Mouse (Mus musculus) hindbrain, embryonic 14.5 days (tissue): ENCODE data around the gene Nenf. TPM values are rescaled to one million over a fixed set of nuclear protein-coding genes. Genes with fewer than 3 reads are reported as not detected.

ENCODE experiments used
- ATAC-seq: fragments of 200-750 bp; cut with Nextera tagmentation; 2 replicates; pipeline ENCODE4 v1.8.0; 2017; ENCODE audit warnings: moderate number of reproducible peaks, mild to moderate bottlenecking, moderate TSS enrichment, moderate library complexity; ENCODE audit not compliant: low FRiP score
- DNase-seq: peaks from one replicate; pipeline ENCODE4 v3.0.0-alpha.2; 2015; ENCODE audit warnings: low spot score
- H3K27ac ChIP-seq: fragments of 300-500 bp; sonication (generic); 2 replicates; pipeline ENCODE4 v1.5.1; 2014; ENCODE audit warnings: mild to moderate bottlenecking, moderate library complexity
- H3K27me3 ChIP-seq: fragments of 300-500 bp; sonication (generic); 2 replicates; pipeline ENCODE4 v1.6.1; 2014; ENCODE audit warnings: mild to moderate bottlenecking, low read length, mixed read lengths; ENCODE audit not compliant: control insufficient read depth, insufficient read depth
- H3K36me3 ChIP-seq: fragments of 300-500 bp; sonication (generic); replicated peaks from 2 replicates; pipeline ENCODE4 v1.6.1; 2014; ENCODE audit not compliant: control insufficient read depth, insufficient read depth
- H3K4me1 ChIP-seq: fragments of 300-500 bp; sonication (generic); replicated peaks from 2 replicates; pipeline ENCODE4 v1.6.1; 2014; ENCODE audit warnings: antibody characterized with exemption, low read length, mixed read lengths; ENCODE audit not compliant: control insufficient read depth, insufficient read depth
- H3K4me2 ChIP-seq: fragments of 300-500 bp; sonication (generic); replicated peaks from 2 replicates; pipeline ENCODE4 v1.6.1; 2014; ENCODE audit warnings: mild to moderate bottlenecking, moderate library complexity
- H3K4me3 ChIP-seq: fragments of 300-500 bp; sonication (generic); replicated peaks from 2 replicates; pipeline ENCODE4 v1.5.1; 2014; ENCODE audit warnings: mild to moderate bottlenecking, low read length
- H3K9ac ChIP-seq: fragments of 300-500 bp; sonication (generic); 2 replicates; pipeline ENCODE4 v1.6.1; 2014
- H3K9me3 ChIP-seq: fragments of 300-500 bp; sonication (generic); 2 replicates; pipeline ENCODE4 v1.6.1; 2016; ENCODE audit warnings: low read length; ENCODE audit not compliant: control insufficient read depth
- WGBS: fragments of 180-500 bp; shearing (Covaris S2); extraction: QIAGEN DNeasy Blood & Tissue Kit; methylation state at CpG from one replicate; pipeline ENCODE4 v1.1.7; 2014; 5-methylcytosine and 5-hydroxymethylcytosine counted together
- polyA plus RNA-seq: library from polyadenylated mRNA; unstranded; fragments of >200 nt; fragmentation: Nextera tagmentation; extraction: Ambion mirVana; gene quantifications from 2 replicates; pipeline ENCODE4 v1.2.1, GENCODE M21; 2014

The Nenf gene
- polyA plus RNA-seq, 1 experiment from 2014 or later, result 166 TPM

DNA sequence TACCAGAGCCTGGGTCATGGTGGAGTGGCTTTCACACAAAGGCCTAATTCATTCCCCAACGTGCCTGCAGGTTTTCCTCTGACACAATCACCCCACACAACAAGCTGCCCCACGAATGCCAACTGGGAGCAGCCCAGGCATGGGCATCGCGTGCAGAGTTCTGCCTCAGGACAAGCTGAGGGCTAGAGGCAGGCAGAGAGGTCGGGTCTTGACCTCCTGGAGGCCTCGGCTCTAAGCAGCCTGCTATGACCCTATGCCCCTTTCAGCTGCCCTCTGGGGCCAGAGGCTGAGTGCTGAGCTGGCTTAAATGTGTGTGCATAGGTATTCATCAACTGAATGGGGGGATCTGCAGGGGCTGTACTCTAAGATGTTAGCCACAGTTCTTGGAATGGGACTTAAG, 56.1 kb downstream of the Nenf start:
- WGBS, result 19% methylated on average over 6 of the region's 6 CpGs
- DNase-seq, result no peak
- Histone ChIP-seq H3K4me1 (no peaks in the 10 kb centered on the region), H3K27ac (no peak overlapping the region), H3K36me3 (no peaks in the 10 kb centered on the region), H3K9me3 (no peaks in the 10 kb centered on the region), H3K27me3 (no peaks in the 10 kb centered on the region), H3K4me3 (no peak overlapping the region), H3K9ac (no peak overlapping the region), H3K4me2 (no peak overlapping the region)
- no peak for ATAC-seq

DNA sequence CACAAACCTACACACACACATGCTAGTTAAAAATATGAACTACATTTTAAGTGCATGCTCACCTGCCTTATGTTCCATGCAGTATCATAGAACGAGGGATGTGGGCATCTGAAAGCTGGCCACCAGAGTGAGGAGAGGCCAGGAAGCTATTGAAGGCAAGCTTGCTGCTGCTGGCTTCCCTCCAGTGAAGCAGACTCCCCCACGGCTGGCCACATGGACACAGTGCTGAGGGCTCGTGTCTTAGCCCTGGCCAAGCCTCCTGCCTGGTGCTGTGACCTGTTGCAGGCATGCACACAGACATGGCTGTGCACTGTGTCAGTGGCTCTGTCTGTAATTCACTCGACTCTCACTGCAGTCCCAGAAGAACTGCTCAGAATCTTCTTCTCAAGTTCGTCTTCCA, 58.3 kb downstream of the Nenf start:
- no peaks in the 10 kb centered on the region for H3K36me3 ChIP-seq
- H3K4me2 ChIP-seq, result no peak overlapping the region
- no peaks in the 10 kb centered on the region for H3K27me3 ChIP-seq
- H3K9me3 ChIP-seq, result no peaks in the 10 kb centered on the region
- no peaks in the 10 kb centered on the region for H3K4me1 ChIP-seq
- no peak overlapping the region for H3K9ac ChIP-seq
- DNase-seq (no peak), ATAC-seq (no peak)
- H3K27ac ChIP-seq, result no peak overlapping the region
- 81% methylated on average over 5 of the region's 5 CpGs for WGBS
- no peak overlapping the region for H3K4me3 ChIP-seq

DNA sequence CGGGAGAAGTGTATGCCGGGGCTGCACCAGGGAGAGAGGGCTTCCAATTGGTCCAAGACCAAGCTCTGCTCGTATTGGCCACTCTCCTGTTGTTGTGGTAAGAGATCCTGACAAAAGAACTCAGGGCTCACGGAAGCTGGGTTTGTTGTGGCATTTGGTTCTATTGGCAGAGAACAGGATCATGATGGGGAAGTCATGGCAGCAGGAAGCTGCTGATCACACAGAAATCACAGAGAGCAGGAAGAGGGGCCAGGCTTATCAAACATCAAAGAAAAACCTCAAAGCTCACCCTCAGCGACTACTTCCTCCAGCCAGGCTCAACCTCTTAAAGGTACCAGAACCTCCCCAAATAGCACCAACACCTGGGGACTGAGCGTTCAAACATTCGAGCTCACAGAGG, 58.9 kb downstream of the Nenf start:
- 37% methylated on average over 7 of the region's 7 CpGs for WGBS
- no peaks in the 10 kb centered on the region for H3K36me3 ChIP-seq

DNA sequence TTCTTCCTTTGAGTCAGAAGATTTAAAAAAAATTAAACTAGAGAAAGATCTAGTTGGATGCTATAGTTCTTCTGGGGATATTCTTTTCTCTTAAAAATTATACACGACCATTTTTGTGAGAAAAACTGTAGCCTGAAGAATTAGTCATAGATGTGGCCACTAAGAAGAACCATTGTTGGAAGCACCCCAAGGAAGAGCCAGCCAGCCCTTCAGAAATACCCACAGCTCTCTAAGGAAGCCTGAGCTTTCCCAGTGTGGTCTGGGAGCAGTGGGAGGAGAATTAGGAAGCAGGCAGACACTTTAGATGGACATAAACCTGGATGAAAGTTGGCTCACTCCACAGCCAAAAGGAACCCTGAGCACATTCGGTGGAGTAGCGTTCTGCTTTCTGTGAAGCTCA, 59.5 kb downstream of the Nenf start:
- H3K4me2 ChIP-seq, result no peak overlapping the region
- no peaks in the 10 kb centered on the region for H3K4me1 ChIP-seq
- DNase-seq (no peak), ATAC-seq (no peak)
- H3K9me3 ChIP-seq, result no peaks in the 10 kb centered on the region
- H3K27me3 ChIP-seq, result no peaks in the 10 kb centered on the region
- H3K9ac ChIP-seq, result no peak overlapping the region
- H3K27ac ChIP-seq, result no peak overlapping the region
- H3K36me3 ChIP-seq, result no peaks in the 10 kb centered on the region
- WGBS, result 63% methylated on average over 3 of the region's 3 CpGs
- H3K4me3 ChIP-seq, result no peak overlapping the region

More for the DNA sequence above, 58.9 kb downstream of the Nenf start:
- Histone ChIP-seq H3K4me1 (no peaks in the 10 kb centered on the region), H3K4me2 (0 out of 2 replicates have a peak overlapping the region, but pooled peaks have one; percentile 3), H3K4me3 (no peak overlapping the region), H3K27me3 (no peaks in the 10 kb centered on the region), H3K9ac (no peak overlapping the region), H3K27ac (no peak overlapping the region), H3K9me3 (no peaks in the 10 kb centered on the region)
- ATAC-seq (no peak), DNase-seq (no peak)

DNA sequence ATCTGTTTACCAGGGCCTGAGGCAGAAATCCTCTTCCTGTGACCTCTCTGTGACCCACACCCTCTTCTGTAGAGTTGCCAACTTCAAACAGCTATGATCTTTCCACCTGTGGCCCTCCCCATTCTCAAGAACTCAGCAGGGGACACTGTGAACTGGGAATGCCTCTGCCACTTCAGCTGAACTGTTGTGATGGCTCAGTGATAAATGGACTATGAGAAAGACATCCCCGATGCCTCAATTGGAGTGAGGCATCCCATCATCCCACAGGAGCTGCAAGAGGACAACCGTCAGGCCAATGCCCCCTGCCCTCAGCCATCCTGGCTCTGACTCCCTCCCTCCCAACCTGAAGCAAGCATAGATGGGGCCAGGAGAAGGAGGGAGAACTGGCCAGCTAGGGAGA, 60.0 kb downstream of the Nenf start:
- H3K4me3 ChIP-seq, result no peak overlapping the region
- H3K27me3 ChIP-seq, result no peaks in the 10 kb centered on the region
- DNase-seq, result no peak
- ATAC-seq, result no peak
- H3K9me3 ChIP-seq, result no peaks in the 10 kb centered on the region
- no peaks in the 10 kb centered on the region for H3K4me1 ChIP-seq
- 62% methylated on average over 2 of the region's 2 CpGs for WGBS
- H3K36me3 ChIP-seq, result no peaks in the 10 kb centered on the region
- no peak overlapping the region for H3K4me2 ChIP-seq
- H3K9ac ChIP-seq, result no peak overlapping the region
- no peak overlapping the region for H3K27ac ChIP-seq

DNA sequence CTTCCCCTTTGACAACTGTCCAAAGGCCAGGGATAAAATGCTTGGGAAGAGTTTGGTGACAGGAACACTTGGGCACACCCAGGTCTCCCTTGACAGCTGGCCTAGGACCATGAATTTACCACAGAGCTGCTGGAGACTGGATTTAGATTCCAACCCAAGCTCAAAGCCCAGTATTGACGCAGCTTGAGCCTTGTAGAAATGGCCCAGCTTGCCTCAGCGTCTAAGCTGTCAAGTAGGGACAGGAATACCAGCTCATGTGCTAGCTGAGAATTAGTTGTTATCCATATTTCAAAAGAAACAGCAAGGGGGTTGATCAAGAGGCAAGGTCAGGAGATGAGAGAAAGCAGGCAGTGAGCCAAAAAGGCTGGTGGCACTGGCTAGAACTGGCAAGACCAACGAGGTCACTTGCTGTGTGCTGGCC, 60.6 kb downstream of the Nenf start:
- WGBS, result 80% methylated on average over 3 of the region's 3 CpGs
- no peak overlapping the region for H3K9ac ChIP-seq
- H3K4me2 ChIP-seq, result no peak overlapping the region
- no peak overlapping the region for H3K4me3 ChIP-seq
- H3K36me3 ChIP-seq, result no peaks in the 10 kb centered on the region
- DNase-seq (no peak), ATAC-seq (no peak)
- H3K4me1 ChIP-seq, result no peaks in the 10 kb centered on the region
- no peak overlapping the region for H3K27ac ChIP-seq
- no peaks in the 10 kb centered on the region for H3K27me3 ChIP-seq
- H3K9me3 ChIP-seq, result no peaks in the 10 kb centered on the region

Other genes starting within 250 kb of the Nenf start
- 1.5 and 2.2 TPM in 2 replicates for gene Batf3, start 220.3 kb downstream of the Nenf start, polyA plus RNA-seq
- not detected in 2 replicates for gene Fam71a, start 153.4 kb downstream of the Nenf start, polyA plus RNA-seq
- gene Atf3, start 100.2 kb downstream of the Nenf start, polyA plus RNA-seq, result 1.4 and 1.8 TPM in 2 replicates
- 35.9 and 38.0 TPM in 2 replicates for gene Tmem206, start 7.7 kb upstream of the Nenf start, polyA plus RNA-seq
- 12.6 and 14.4 TPM in 2 replicates for gene Ppp2r5a, start 85.1 kb upstream of the Nenf start, polyA plus RNA-seq